Mouse (Mus musculus) CD4-positive, CD25-positive, alpha-beta regulatory T cell, adult 4 months (primary cell): ENCODE results near the gene Smpd1. TPM values are rescaled to one million over a fixed set of nuclear protein-coding genes. Genes with fewer than 3 reads are reported as not detected.

Source experiments
- polyA plus RNA-seq, 2 experiments: library from polyadenylated mRNA; unstranded; fragments of 100-300 nt; shearing (Covaris generic); gene quantifications; one replicate each; pipeline ENCODE4 v1.2.1; 2017

Gene Smpd1
- polyA plus RNA-seq, 2 experiments from 2014 or later, result 21.6 to 25.9 TPM

Other genes with a start within 250 kb of the Smpd1 start
- not detected for gene Olfr689, start 243.2 kb upstream of the Smpd1 start, polyA plus RNA-seq
- gene Olfr690, start 220.3 kb upstream of the Smpd1 start, polyA plus RNA-seq, result not detected
- not detected for gene Olfr691, start 212.1 kb upstream of the Smpd1 start, polyA plus RNA-seq
- not detected for gene Olfr692, start 186.1 kb upstream of the Smpd1 start, polyA plus RNA-seq
- not detected for gene Gm5901, start 179.3 kb upstream of the Smpd1 start, polyA plus RNA-seq
- gene Fam160a2, start 154.3 kb upstream of the Smpd1 start, polyA plus RNA-seq, result 10 to 100 TPM in 1 of 2 experiments, 1 to 10 TPM in 1; 9.6 to 27.0 TPM
- gene Cnga4, start 149.8 kb upstream of the Smpd1 start, polyA plus RNA-seq, result not detected
- gene Cckbr, start 128.6 kb upstream of the Smpd1 start, polyA plus RNA-seq, result not detected
- under 1 TPM in 1 of 2 experiments, not detected in 1; 0.19 TPM for gene Cavin3, start 72.1 kb upstream of the Smpd1 start, polyA plus RNA-seq
- 10 to 100 TPM in 1 of 2 experiments, 1 to 10 TPM in 1; 7.5 to 10.2 TPM for gene Apbb1, start 27.3 kb downstream of the Smpd1 start, polyA plus RNA-seq
- not detected for gene Hpx, start 45.8 kb downstream of the Smpd1 start, polyA plus RNA-seq
- gene Trim3, start 79.2 kb downstream of the Smpd1 start, polyA plus RNA-seq, result 1 to 10 TPM; 1.7 to 6.7 TPM
- gene Timm10b, start 85.7 kb downstream of the Smpd1 start, polyA plus RNA-seq, result 100 to 1,000 TPM; 198 TPM
- 10 to 100 TPM in 1 of 2 experiments, 1 to 10 TPM in 1; 9.7 to 16.9 TPM for gene Arfip2, start 86.1 kb downstream of the Smpd1 start, polyA plus RNA-seq
- gene Gm45799, start 86.2 kb downstream of the Smpd1 start, polyA plus RNA-seq, result 10 to 100 TPM in 1 of 2 experiments, 1 to 10 TPM in 1; 6.7 to 12.1 TPM
- 1 to 10 TPM in 1 of 2 experiments, under 1 TPM in 1; 0.83 to 3.2 TPM for gene Dnhd1, start 96.5 kb downstream of the Smpd1 start, polyA plus RNA-seq
- 100 to 1,000 TPM; 138 to 196 TPM for gene Ilk, start 182.2 kb downstream of the Smpd1 start, polyA plus RNA-seq
- gene Rrp8, start 183.0 kb downstream of the Smpd1 start, polyA plus RNA-seq, result 10 to 100 TPM; 19.1 to 24.8 TPM
- 10 to 100 TPM in 1 of 2 experiments, 1 to 10 TPM in 1; 8.0 to 18.7 TPM for gene Taf10, start 190.0 kb downstream of the Smpd1 start, polyA plus RNA-seq
- 100 to 1,000 TPM; 131 to 172 TPM for gene Tpp1, start 197.9 kb downstream of the Smpd1 start, polyA plus RNA-seq
- not detected for gene Dchs1, start 233.3 kb downstream of the Smpd1 start, polyA plus RNA-seq